Mouse (Mus musculus): ENCODE results near the gene Gm5483. TPM values are rescaled to one million over a fixed set of nuclear protein-coding genes. Genes with fewer than 3 reads are reported as not detected.
"Not testable (repeated sequence)": the region's sequence is repeated elsewhere in the genome, so short reads cannot be mapped to it uniquely, and the experiment has no call there.

Gene Gm5483
- polyA plus RNA-seq, 1 experiment, result not detected

DNA sequence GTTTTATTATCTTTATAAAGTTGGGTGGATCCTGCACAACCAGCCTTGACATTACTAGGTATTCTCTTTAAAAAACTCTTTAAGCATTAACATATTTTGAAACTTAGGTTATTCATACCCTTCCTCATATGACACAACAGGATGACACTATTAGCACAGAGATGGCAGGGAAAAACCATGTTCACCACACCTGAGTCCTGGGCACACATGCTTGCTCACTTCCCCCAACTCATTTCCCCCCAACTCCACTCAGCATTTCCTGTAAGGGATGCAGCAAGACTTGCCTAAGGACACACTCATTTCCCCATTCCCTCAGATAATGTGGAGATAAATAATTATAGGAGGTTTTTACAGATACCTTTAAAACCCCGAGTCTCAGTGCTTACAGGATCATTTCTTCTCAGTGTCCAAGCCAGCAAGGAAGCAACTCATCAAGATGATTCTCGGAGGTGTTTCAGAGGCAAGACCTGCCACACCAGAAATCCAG, 26.0 kb downstream of the Gm5483 start, which contains the start of gene Gm5416:
TSS of gene Gm5416 (plus strand) at position 437 of the 487 bp plus-strand sequence.
- no peaks in the 10 kb centered on the region for H3K36me3 ChIP-seq (ENCODE audit: control insufficient read depth, insufficient read depth, low read length)
- H3K27ac ChIP-seq (ENCODE audit: control insufficient read depth, insufficient read depth, low read depth, low read length), result no peak within 1 kb of the TSS
- H3K4me1 ChIP-seq (ENCODE audit: control insufficient read depth, insufficient read depth, low read length), result no peaks in the 10 kb centered on the region
- no peak within 1 kb of the TSS for H3K4me3 ChIP-seq (ENCODE audit: control insufficient read depth, low read depth, low read length)
- TF ChIP-seq CTCF (IDR thresholded peaks at IDR 0.05; ENCODE audit: control insufficient read depth, insufficient read depth, insufficient replicate concordance, low read depth, low read length) (no peak), POLR2A (IDR thresholded peaks at IDR 0.05; ENCODE audit: control insufficient read depth, low read depth, low read length) (no peak)
- no peaks in the 10 kb centered on the region for H3K27me3 ChIP-seq (ENCODE audit: control insufficient read depth, insufficient read depth, low read length)

DNA sequence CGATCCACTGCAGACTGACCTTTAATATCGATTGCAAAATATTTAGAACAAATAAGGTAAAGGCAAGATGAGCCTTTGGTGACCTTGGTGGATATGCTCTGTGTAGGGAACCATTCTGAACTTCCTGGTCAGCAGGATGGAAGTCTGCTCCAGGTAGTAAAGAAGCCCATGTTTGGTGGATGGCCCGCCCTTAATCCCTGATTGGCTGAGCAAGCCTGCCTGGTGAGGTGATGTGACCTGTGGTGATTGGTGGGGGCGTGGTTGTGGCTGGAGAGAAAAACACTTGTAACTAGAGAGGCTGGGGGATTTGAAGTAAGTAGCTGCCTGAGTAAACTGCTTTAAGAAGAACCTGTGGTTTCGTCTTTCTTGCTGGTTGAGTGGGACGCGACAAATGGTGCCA, 37.2 kb downstream of the Gm5483 start, which contains the start of gene 2010005H15Rik:
TSS of gene 2010005H15Rik (plus strand) at position 301 of the 400 bp plus-strand sequence.
- not testable (repeated sequence) for H3K27me3 ChIP-seq (ENCODE audit: control insufficient read depth, insufficient read depth, low read length); H3K4me3 ChIP-seq (ENCODE audit: control insufficient read depth, low read depth, low read length); H3K4me1 ChIP-seq (ENCODE audit: control insufficient read depth, insufficient read depth, low read length); H3K27ac ChIP-seq (ENCODE audit: control insufficient read depth, insufficient read depth, low read depth, low read length); H3K36me3 ChIP-seq (ENCODE audit: control insufficient read depth, insufficient read depth, low read length)

Other genes with a start within 250 kb of the Gm5483 start
- gene Parp9, start 245.7 kb upstream of the Gm5483 start, polyA plus RNA-seq (2012; rRNA removed), result 0.38 and 0.60 TPM in 2 replicates
- 0.44 and 0.59 TPM in 2 replicates for gene Dtx3l, start 245.1 kb upstream of the Gm5483 start, polyA plus RNA-seq (2012; rRNA removed)
- 10.6 and 13.7 TPM in 2 replicates for gene Kpna1, start 205.5 kb upstream of the Gm5483 start, polyA plus RNA-seq (2012; rRNA removed)
- gene Wdr5b, start 143.0 kb upstream of the Gm5483 start, polyA plus RNA-seq (2012; rRNA removed), result 1.1 and 1.2 TPM in 2 replicates
- gene Fam162a, start 112.6 kb upstream of the Gm5483 start, polyA plus RNA-seq (2012; rRNA removed), result 73.0 and 88.5 TPM in 2 replicates
- gene Ccdc58, start 112.5 kb upstream of the Gm5483 start, polyA plus RNA-seq (2012; rRNA removed), result 10.4 and 13.0 TPM in 2 replicates
- not detected in 2 replicates for gene Csta1, start 53.0 kb upstream of the Gm5483 start, polyA plus RNA-seq (2012; rRNA removed)
- 0.52 and 0.64 TPM in 2 replicates for gene Stfa2l1, start 27.4 kb upstream of the Gm5483 start, polyA plus RNA-seq (2012; rRNA removed)
- 2.2 TPM in 1 of 2 replicates, not detected in the other for gene Gm5416, start 26.2 kb downstream of the Gm5483 start, polyA plus RNA-seq (2012; rRNA removed)
- not detected in 2 replicates for gene 2010005H15Rik, start 37.3 kb downstream of the Gm5483 start, polyA plus RNA-seq (2012; rRNA removed)
- not detected in 2 replicates for gene Stfa1, start 92.7 kb downstream of the Gm5483 start, polyA plus RNA-seq (2012; rRNA removed)
- not detected in 2 replicates for gene BC117090, start 150.1 kb downstream of the Gm5483 start, polyA plus RNA-seq (2012; rRNA removed)
- not detected in 2 replicates for gene BC100530, start 183.5 kb downstream of the Gm5483 start, polyA plus RNA-seq (2012; rRNA removed)
- gene Stfa2, start 224.2 kb downstream of the Gm5483 start, polyA plus RNA-seq (2012; rRNA removed), result not detected in 2 replicates

Data from testis, adult 2 months (tissue).